Mouse (Mus musculus): Measurements from ENCODE around the gene Ranbp10.

- no peak for TF ChIP-seq POLR2A (IDR thresholded peaks at IDR 0.05; ENCODE audit: extremely low read depth, insufficient read depth, low read length)
- TF ChIP-seq CTCF (IDR thresholded peaks at IDR 0.05; ENCODE audit: low read depth, low read length): no peak
Measured at GRCm38 (mm10) chr8:105811543-105811942, 15.6 kb downstream of the Ranbp10 start.
